Mouse (Mus musculus): ENCODE measurements around the gene Lpcat2. TPM values are rescaled to one million over a fixed set of nuclear protein-coding genes. Genes with fewer than 3 reads are reported as not detected.

Lpcat2 gene
- polyA plus RNA-seq, 1 experiment from 2014 or later = 6.8 TPM

- no peaks in the 10 kb centered on the region for H3K4me1 ChIP-seq (replicated peaks)
- H3K27ac ChIP-seq = no peak overlapping the region
- 68% methylated on average over 9 of the region's 9 CpGs for WGBS
- H3K4me3 ChIP-seq (replicated peaks) = no peak overlapping the region
- H3K27me3 ChIP-seq (replicated peaks) = no peaks in the 10 kb centered on the region
- no peak for ATAC-seq
- no peaks in the 10 kb centered on the region for H3K9me3 ChIP-seq
- H3K4me2 ChIP-seq (replicated peaks) = no peak overlapping the region
- H3K36me3 ChIP-seq = no peaks in the 10 kb centered on the region
- no peak overlapping the region for H3K9ac ChIP-seq
Measured at GRCm38 (mm10) chr8:92899590-92899989, 44.5 kb downstream of the Lpcat2 start.

GRCm38 (mm10) chr8:92901107-92901506, 46.0 kb downstream of the Lpcat2 start, which contains the start of gene Capns2:
Gene Capns2 (plus strand): TSS chr8:92901407.
- no peaks in the 10 kb centered on the region for H3K36me3 ChIP-seq
- no peaks in the 10 kb centered on the region for H3K27me3 ChIP-seq (replicated peaks)
- H3K9me3 ChIP-seq = no peaks in the 10 kb centered on the region
- 98% methylated on average over 5 of the region's 5 CpGs for WGBS
- H3K4me3 ChIP-seq (replicated peaks) = no peak within 1 kb of the TSS
- H3K4me1 ChIP-seq (replicated peaks) = no peaks in the 10 kb centered on the region
- H3K27ac ChIP-seq = no peak within 1 kb of the TSS
- H3K9ac ChIP-seq = no peak within 1 kb of the TSS
- no peak for ATAC-seq
- no peak within 1 kb of the TSS for H3K4me2 ChIP-seq (replicated peaks)

GRCm38 (mm10) chr8:92902981-92903380, 47.8 kb downstream of the Lpcat2 start:
- Histone ChIP-seq H3K9me3 (no peaks in the 10 kb centered on the region), H3K9ac (no peak overlapping the region), H3K4me3 (replicated peaks) (no peak overlapping the region), H3K36me3 (no peaks in the 10 kb centered on the region), H3K27me3 (replicated peaks) (no peaks in the 10 kb centered on the region), H3K27ac (no peak overlapping the region), H3K4me1 (replicated peaks) (no peaks in the 10 kb centered on the region), H3K4me2 (replicated peaks) (no peak overlapping the region)
- 90% methylated on average over 2 of the region's 2 CpGs for WGBS
- no peak for ATAC-seq

GRCm38 (mm10) chr8:92903488-92904135, 48.5 kb downstream of the Lpcat2 start:
- no peak for ATAC-seq
- H3K4me1 ChIP-seq (replicated peaks) = no peaks in the 10 kb centered on the region
- H3K4me2 ChIP-seq (replicated peaks) = no peak overlapping the region
- no peaks in the 10 kb centered on the region for H3K27me3 ChIP-seq (replicated peaks)
- no peaks in the 10 kb centered on the region for H3K36me3 ChIP-seq
- no peak overlapping the region for H3K27ac ChIP-seq
- no peak overlapping the region for H3K4me3 ChIP-seq (replicated peaks)
- no peak overlapping the region for H3K9ac ChIP-seq
- no peaks in the 10 kb centered on the region for H3K9me3 ChIP-seq
- 87% methylated on average over 11 of the region's 11 CpGs for WGBS

- no peaks in the 10 kb centered on the region for H3K9me3 ChIP-seq
- no peak overlapping the region for H3K4me2 ChIP-seq (replicated peaks)
- no peak overlapping the region for H3K9ac ChIP-seq
- no peak for ATAC-seq
- no peak overlapping the region for H3K27ac ChIP-seq
- no peaks in the 10 kb centered on the region for H3K4me1 ChIP-seq (replicated peaks)
- WGBS = 96% methylated on average over 9 of the region's 9 CpGs
- no peaks in the 10 kb centered on the region for H3K36me3 ChIP-seq
- no peak overlapping the region for H3K4me3 ChIP-seq (replicated peaks)
- H3K27me3 ChIP-seq (replicated peaks) = no peaks in the 10 kb centered on the region
Measured at GRCm38 (mm10) chr8:92906553-92906952, 51.4 kb downstream of the Lpcat2 start.

- Histone ChIP-seq H3K4me2 (replicated peaks) (no peak overlapping the region), H3K9me3 (no peaks in the 10 kb centered on the region), H3K9ac (no peak overlapping the region), H3K36me3 (no peaks in the 10 kb centered on the region), H3K27me3 (replicated peaks) (no peaks in the 10 kb centered on the region), H3K27ac (no peak overlapping the region), H3K4me3 (replicated peaks) (no peak overlapping the region), H3K4me1 (replicated peaks) (no peaks in the 10 kb centered on the region)
- ATAC-seq = no peak
- 87% methylated on average over 2 of the region's 2 CpGs for WGBS
Measured at GRCm38 (mm10) chr8:92908448-92908847, 53.3 kb downstream of the Lpcat2 start.

GRCm38 (mm10) chr8:92911477-92911876, 56.3 kb downstream of the Lpcat2 start:
- no peak for ATAC-seq
- WGBS = 89% methylated on average over 3 of the region's 3 CpGs
- no peaks in the 10 kb centered on the region for H3K36me3 ChIP-seq
- no peaks in the 10 kb centered on the region for H3K9me3 ChIP-seq
- H3K4me2 ChIP-seq (replicated peaks) = no peak overlapping the region
- H3K27ac ChIP-seq = no peak overlapping the region
- no peak overlapping the region for H3K9ac ChIP-seq
- H3K27me3 ChIP-seq (replicated peaks) = no peaks in the 10 kb centered on the region
- no peaks in the 10 kb centered on the region for H3K4me1 ChIP-seq (replicated peaks)
- no peak overlapping the region for H3K4me3 ChIP-seq (replicated peaks)

- H3K4me3 ChIP-seq (replicated peaks) = no peak overlapping the region
- no peaks in the 10 kb centered on the region for H3K4me1 ChIP-seq (replicated peaks)
- no peak overlapping the region for H3K9ac ChIP-seq
- H3K4me2 ChIP-seq (replicated peaks) = no peak overlapping the region
- H3K9me3 ChIP-seq = no peaks in the 10 kb centered on the region
- H3K36me3 ChIP-seq = no peaks in the 10 kb centered on the region
- H3K27ac ChIP-seq = no peak overlapping the region
- H3K27me3 ChIP-seq (replicated peaks) = no peaks in the 10 kb centered on the region
- ATAC-seq = no peak
- 85% methylated on average over 7 of the region's 7 CpGs for WGBS
Measured at GRCm38 (mm10) chr8:92913396-92913795, 58.3 kb downstream of the Lpcat2 start.

- Histone ChIP-seq H3K36me3 (no peaks in the 10 kb centered on the region), H3K4me3 (replicated peaks) (no peak overlapping the region), H3K27me3 (replicated peaks) (no peaks in the 10 kb centered on the region), H3K27ac (no peak overlapping the region), H3K9me3 (no peaks in the 10 kb centered on the region), H3K4me2 (replicated peaks) (no peak overlapping the region), H3K4me1 (replicated peaks) (no peaks in the 10 kb centered on the region), H3K9ac (no peak overlapping the region)
- no peak for ATAC-seq
- WGBS = 82% methylated on average over 3 of the region's 3 CpGs
Measured at GRCm38 (mm10) chr8:92916082-92916481, 60.9 kb downstream of the Lpcat2 start.

- no peaks in the 10 kb centered on the region for H3K9me3 ChIP-seq
- no peak overlapping the region for H3K4me2 ChIP-seq (replicated peaks)
- 90% methylated on average over 3 of the region's 3 CpGs for WGBS
- no peaks in the 10 kb centered on the region for H3K36me3 ChIP-seq
- H3K27ac ChIP-seq = no peak overlapping the region
- ATAC-seq = no peak
- H3K27me3 ChIP-seq (replicated peaks) = no peaks in the 10 kb centered on the region
- H3K4me1 ChIP-seq (replicated peaks) = no peaks in the 10 kb centered on the region
- no peak overlapping the region for H3K4me3 ChIP-seq (replicated peaks)
- no peak overlapping the region for H3K9ac ChIP-seq
Measured at GRCm38 (mm10) chr8:92921768-92922167, 66.6 kb downstream of the Lpcat2 start.

- WGBS = 79% methylated on average over 4 of the region's 4 CpGs
- H3K4me3 ChIP-seq (replicated peaks) = no peak overlapping the region
- H3K27ac ChIP-seq = no peak overlapping the region
- no peaks in the 10 kb centered on the region for H3K36me3 ChIP-seq
- no peaks in the 10 kb centered on the region for H3K27me3 ChIP-seq (replicated peaks)
- no peak for ATAC-seq
- H3K9me3 ChIP-seq = no peaks in the 10 kb centered on the region
- H3K9ac ChIP-seq = no peak overlapping the region
- H3K4me2 ChIP-seq (replicated peaks) = no peak overlapping the region
- no peaks in the 10 kb centered on the region for H3K4me1 ChIP-seq (replicated peaks)
Measured at GRCm38 (mm10) chr8:92928986-92929385, 73.8 kb downstream of the Lpcat2 start.

- WGBS = 74% methylated on average over 4 of the region's 4 CpGs
- Histone ChIP-seq H3K9me3 (no peaks in the 10 kb centered on the region), H3K9ac (no peak overlapping the region), H3K4me2 (replicated peaks) (no peak overlapping the region), H3K36me3 (no peaks in the 10 kb centered on the region), H3K27me3 (replicated peaks) (no peaks in the 10 kb centered on the region), H3K27ac (no peak overlapping the region), H3K4me3 (replicated peaks) (no peak overlapping the region), H3K4me1 (replicated peaks) (0 out of 2 replicates have a peak, but pooled peaks cover under 1% of the 10 kb centered on the region)
- no peak for ATAC-seq
Measured at GRCm38 (mm10) chr8:92938056-92938455, 82.9 kb downstream of the Lpcat2 start.

GRCm38 (mm10) chr8:92949071-92949470, 93.9 kb downstream of the Lpcat2 start:
- ATAC-seq = no peak
- Histone ChIP-seq H3K27me3 (replicated peaks) (no peaks in the 10 kb centered on the region), H3K4me1 (replicated peaks) (no peaks in the 10 kb centered on the region), H3K27ac (no peak overlapping the region), H3K9me3 (no peaks in the 10 kb centered on the region), H3K36me3 (no peaks in the 10 kb centered on the region), H3K9ac (no peak overlapping the region), H3K4me2 (replicated peaks) (no peak overlapping the region), H3K4me3 (replicated peaks) (no peak overlapping the region)
- WGBS = 89% methylated on average over 4 of the region's 4 CpGs

Data from intestine, embryonic 15.5 days (tissue).